Mouse (Mus musculus): ENCODE data around the gene Pak7.

DNA sequence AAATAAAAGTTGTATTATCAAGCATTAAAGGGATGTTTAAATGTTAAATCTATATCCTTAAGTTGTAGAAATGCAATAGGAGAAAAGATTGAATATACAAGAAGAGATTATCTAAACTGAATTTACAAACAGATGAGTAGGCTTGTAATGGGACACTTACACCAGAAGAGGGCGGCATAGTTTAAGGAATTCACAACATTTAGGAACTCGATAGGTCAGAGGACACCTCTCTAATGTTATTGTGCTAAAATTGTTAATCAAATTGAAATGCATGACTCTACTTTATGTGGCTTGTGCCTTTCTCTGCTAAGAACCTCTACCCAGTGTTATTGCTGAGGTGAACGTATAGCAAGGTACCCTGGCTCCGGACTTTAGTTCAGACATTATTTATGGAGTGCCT is 238.2 kb downstream of the Pak7 start:
- TF ChIP-seq POLR2A (IDR thresholded peaks at IDR 0.05; ENCODE audit: borderline replicate concordance, low read depth, low read length) (no peak), CTCF (IDR thresholded peaks at IDR 0.05; ENCODE audit: low read depth, low read length) (no peak)

All from bone marrow macrophage, adult 2 months (primary cell).